Mouse (Mus musculus) layer of hippocampus, adult 8-10 months (tissue): ENCODE results near the gene Clk2. TPM values are rescaled to one million over a fixed set of nuclear protein-coding genes. Genes with fewer than 3 reads are reported as not detected.
"Not testable (repeated sequence)": the region's sequence is repeated elsewhere in the genome, so short reads cannot be mapped to it uniquely, and the experiment has no call there.

Experiments
- DNase-seq, 2 experiments: peaks; one replicate each; pipeline ENCODE4 v3.0.0; 2022; ENCODE audit warnings: low spot score in 2 of 2
- total RNA-seq, 4 experiments: library from RNA; stranded (reverse); gene quantifications; 2 replicates each; pipeline ENCODE4 v1.2.4; 2022

Clk2 gene
- total RNA-seq, 4 experiments from 2014 or later = 44.5 to 54.1 (median 48.9) TPM

GRCm38 (mm10) chr3:89159616-89160344, 4.8 kb upstream of the Clk2 start, which contains the start of gene Hcn3:
TSS of gene Hcn3 (minus strand) at chr3:89160196.
- DNase-seq = no peak

- DNase-seq = not testable (repeated sequence)
Observed at GRCm38 (mm10) chr3:89161207-89161606, 3.4 kb upstream of the Clk2 start.

GRCm38 (mm10) chr3:89161786-89162185, 2.8 kb upstream of the Clk2 start:
- no peak for DNase-seq

- DNase-seq = no peak
Observed at GRCm38 (mm10) chr3:89163123-89163522, 1.5 kb upstream of the Clk2 start.

- DNase-seq = no peak
Observed at GRCm38 (mm10) chr3:89163643-89164245, 851 bp upstream of the Clk2 start.

GRCm38 (mm10) chr3:89165268-89165870, 774 bp downstream of the Clk2 start:
- DNase-seq = no peak

GRCm38 (mm10) chr3:89166945-89167344, 2.4 kb downstream of the Clk2 start:
- no peak for DNase-seq

GRCm38 (mm10) chr3:89174844-89175243, 10.2 kb downstream of the Clk2 start:
- no peak for DNase-seq

- DNase-seq = no peak
Observed at GRCm38 (mm10) chr3:89175544-89175943, 10.9 kb downstream of the Clk2 start.

GRCm38 (mm10) chr3:89176421-89176820, 11.8 kb downstream of the Clk2 start:
- no peak for DNase-seq

- DNase-seq = peak; percentile 90
Observed at GRCm38 (mm10) chr3:89177242-89178106, 12.9 kb downstream of the Clk2 start, which contains the start of gene Scamp3. TSS of gene Scamp3 (plus strand) at chr3:89177473.

GRCm38 (mm10) chr3:89178107-89178385, 13.5 kb downstream of the Clk2 start:
- no peak for DNase-seq

GRCm38 (mm10) chr3:89179056-89179455, 14.5 kb downstream of the Clk2 start:
- DNase-seq = no peak

- DNase-seq = no peak
Observed at GRCm38 (mm10) chr3:89181749-89182500, 17.3 kb downstream of the Clk2 start.

- no peak for DNase-seq
Observed at GRCm38 (mm10) chr3:89182531-89183057, 18.0 kb downstream of the Clk2 start.

- DNase-seq = peak; percentile 89 to 91
Observed at GRCm38 (mm10) chr3:89183058-89183958, 18.7 kb downstream of the Clk2 start, which contains the start of gene Fam189b. TSS of gene Fam189b (plus strand) at chr3:89183143.

GRCm38 (mm10) chr3:89183959-89184315, 19.3 kb downstream of the Clk2 start:
- peak in 1 of 2 experiments; percentile 15 for DNase-seq

GRCm38 (mm10) chr3:89187197-89187596, 22.6 kb downstream of the Clk2 start:
- no peak for DNase-seq

- DNase-seq = no peak
Observed at GRCm38 (mm10) chr3:89187690-89188477, 23.3 kb downstream of the Clk2 start.
